In the genomic region with DNA sequence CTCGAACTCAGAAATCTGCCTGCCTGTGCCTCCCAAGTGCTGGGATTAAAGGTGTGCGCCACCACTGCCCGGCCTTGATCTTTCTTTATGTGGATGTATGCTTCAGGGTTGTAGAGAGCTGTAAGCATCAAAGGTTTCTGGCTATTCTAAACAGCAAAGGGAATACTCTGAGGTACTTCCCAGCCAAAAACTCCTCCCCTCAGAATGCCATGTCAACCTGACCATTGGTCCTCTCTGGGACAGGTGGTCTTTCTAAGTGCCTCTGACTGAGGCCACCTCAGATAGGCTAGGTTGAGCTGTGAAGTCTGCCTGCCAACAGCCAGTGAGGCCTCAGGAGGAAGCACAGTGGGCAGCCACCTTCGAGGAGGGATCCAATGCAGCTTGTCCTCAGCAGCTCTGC, we compare ENCODE assay signal across 9 mouse cellular contexts. TPM values are rescaled to one million over a fixed set of nuclear protein-coding genes. Genes with fewer than 3 reads are reported as not detected.
DNase-seq lines count a peak whose midpoint lies in the region; ATAC-seq lines count a peak whose summit lies in the region.
"Had no signal": no experiment of that assay in that cellular context is flagged by ENCODE, and none has a peak within 500 bp of the region (broad histone marks: within the 10 kb centered on the region; RNA-seq: fewer than 3 reads in every experiment).

No protein-coding gene starts in this region.

- ATAC-seq in embryonic facial prominence, embryonic 13.5 days (ENCODE audit: insufficient number of reproducible peaks, insufficient read depth, low FRiP score, low TSS enrichment, low read depth): no peak
- peak; percentile 10; the same call in 1 of the 2 replicates for ATAC-seq in liver, embryonic 15.5 days (ENCODE audit: insufficient read depth)

- intact Hi-C loops in left cerebral cortex, postnatal 36 days (cut with DNase I): no loop called here

- no peak for DNase-seq in heart, embryonic 10.5 days (ENCODE audit: low spot score)
- DNase-seq in heart, postnatal 4 days: no peak
- peak; percentile 52 for DNase-seq in 3T3-L1 (ENCODE audit: low read depth, low spot score)
- DNase-seq in thymus, postnatal 36 days: no peak
- DNase-seq in testis, postnatal 14 days (ENCODE audit: low spot score): no peak
- no peak for DNase-seq in left cerebral cortex, postnatal 36 days (ENCODE audit: low spot score in 2 of 2)

- no peaks in the 10 kb centered on the region for H3K9me3 ChIP-seq in heart, embryonic 10.5 days
- H3K9me3 ChIP-seq in embryonic facial prominence, embryonic 13.5 days: no peaks in the 10 kb centered on the region
- no peaks in the 10 kb centered on the region for H3K9me3 ChIP-seq in liver, embryonic 15.5 days (replicated peaks)
- H3K9me3 ChIP-seq: midbrain, embryonic 12.5 days had no signal

- 79% methylated on average over 4 of the region's 4 CpGs for WGBS in heart, embryonic 10.5 days
- WGBS in embryonic facial prominence, embryonic 13.5 days: 82% methylated on average over 4 of the region's 4 CpGs
- 38% methylated on average over 4 of the region's 4 CpGs for WGBS in liver, embryonic 15.5 days (ENCODE audit: insufficient replicate concordance)

- H3K4me3 ChIP-seq in heart, embryonic 10.5 days: peak overlapping the region; percentile 51
- H3K4me3 ChIP-seq in embryonic facial prominence, embryonic 13.5 days: peak overlapping the region; percentile 36; the same call in 1 of the 2 replicates
- H3K4me3 ChIP-seq in liver, embryonic 15.5 days (replicated peaks): peak overlapping the region; percentile 75

- H3K4me2 ChIP-seq in embryonic facial prominence, embryonic 13.5 days: peak overlapping the region; percentile 55
- H3K4me2 ChIP-seq in liver, embryonic 15.5 days: peak overlapping the region; percentile 76

- H3K27ac ChIP-seq in heart, embryonic 10.5 days: peak overlapping the region; percentile 67; the same call in 1 of the 2 replicates
- no peak overlapping the region for H3K27ac ChIP-seq in embryonic facial prominence, embryonic 13.5 days
- H3K27ac ChIP-seq in liver, embryonic 15.5 days (replicated peaks): peak overlapping the region; percentile 93
- H3K27ac ChIP-seq: midbrain, embryonic 12.5 days had no signal

- peak overlapping the region; percentile 59; the same call in 1 of the 2 replicates for H3K9ac ChIP-seq in embryonic facial prominence, embryonic 13.5 days
- H3K9ac ChIP-seq in liver, embryonic 15.5 days: peak overlapping the region; percentile 69
- H3K9ac ChIP-seq: midbrain, embryonic 12.5 days had no signal

- peaks cover 22% of the 10 kb centered on the region for H3K36me3 ChIP-seq in heart, embryonic 10.5 days
- H3K36me3 ChIP-seq in embryonic facial prominence, embryonic 13.5 days: peaks cover 23% of the 10 kb centered on the region
- peaks cover 23% of the 10 kb centered on the region for H3K36me3 ChIP-seq in liver, embryonic 15.5 days (replicated peaks)

- H3K27me3 ChIP-seq in heart, embryonic 10.5 days (ENCODE audit: insufficient read depth, poor library complexity, severe bottlenecking): no peaks in the 10 kb centered on the region
- no peaks in the 10 kb centered on the region for H3K27me3 ChIP-seq in embryonic facial prominence, embryonic 13.5 days
- H3K27me3 ChIP-seq in liver, embryonic 15.5 days: no peaks in the 10 kb centered on the region
- H3K27me3 ChIP-seq: midbrain, embryonic 12.5 days had no signal

- peaks cover 16% of the 10 kb centered on the region for H3K4me1 ChIP-seq in heart, embryonic 10.5 days
- peaks cover 16% of the 10 kb centered on the region for H3K4me1 ChIP-seq in embryonic facial prominence, embryonic 13.5 days
- peaks cover 56% of the 10 kb centered on the region for H3K4me1 ChIP-seq in liver, embryonic 15.5 days (replicated peaks)

RNA-seq across cellular contexts. Expression of a gene that starts 0.7 kb away (rescaled TPM):
- polyA plus RNA-seq in heart, embryonic 10.5 days (2016; fragmentation: Nextera tagmentation; extraction: Ambion mirVana): 9.4 and 9.8 TPM in 2 replicates
- total RNA-seq in heart, postnatal 4 days (2021): 10 to 100 TPM; 12.0 to 13.1 TPM
- polyA plus RNA-seq in embryonic facial prominence, embryonic 13.5 days (2015; fragmentation: Nextera tagmentation; extraction: Ambion mirVana): 9.1 and 10.9 TPM in 2 replicates
- 29.6 and 30.4 TPM in 2 replicates for polyA plus RNA-seq in liver, embryonic 15.5 days (2015; fragmentation: Nextera tagmentation; extraction: Ambion mirVana)
- total RNA-seq in left cerebral cortex, postnatal 36 days (2021): 1 to 10 TPM; 3.2 to 3.4 TPM

RNA-seq across cellular contexts. Expression of a gene that starts 6.8 kb away (rescaled TPM):
- 311 and 360 TPM in 2 replicates for polyA plus RNA-seq in heart, embryonic 10.5 days (2016; fragmentation: Nextera tagmentation; extraction: Ambion mirVana)
- 10 to 100 TPM; 69.0 to 72.5 TPM for total RNA-seq in heart, postnatal 4 days (2021)
- polyA plus RNA-seq in embryonic facial prominence, embryonic 13.5 days (2015; fragmentation: Nextera tagmentation; extraction: Ambion mirVana): 342 and 404 TPM in 2 replicates
- polyA plus RNA-seq in liver, embryonic 15.5 days (2015; fragmentation: Nextera tagmentation; extraction: Ambion mirVana): 149 and 195 TPM in 2 replicates
- 10 to 100 TPM; 32.6 to 46.9 TPM for total RNA-seq in left cerebral cortex, postnatal 36 days (2021)

RNA-seq across cellular contexts. Expression of a gene that starts 15.9 kb away (rescaled TPM):
- 34.2 and 42.7 TPM in 2 replicates for polyA plus RNA-seq in heart, embryonic 10.5 days (2016; fragmentation: Nextera tagmentation; extraction: Ambion mirVana)
- 10 to 100 TPM; 11.5 to 11.7 TPM for total RNA-seq in heart, postnatal 4 days (2021)
- 14.0 and 16.8 TPM in 2 replicates for polyA plus RNA-seq in embryonic facial prominence, embryonic 13.5 days (2015; fragmentation: Nextera tagmentation; extraction: Ambion mirVana)
- 2.0 and 2.1 TPM in 2 replicates for polyA plus RNA-seq in liver, embryonic 15.5 days (2015; fragmentation: Nextera tagmentation; extraction: Ambion mirVana)
- 100 to 1,000 TPM; 139 to 164 TPM for total RNA-seq in left cerebral cortex, postnatal 36 days (2021)

RNA-seq across cellular contexts. Expression of a gene that starts 17.1 kb away (rescaled TPM):
- polyA plus RNA-seq in heart, embryonic 10.5 days (2016; fragmentation: Nextera tagmentation; extraction: Ambion mirVana): 33.1 and 41.1 TPM in 2 replicates
- 10 to 100 TPM; 59.5 to 60.4 TPM for total RNA-seq in heart, postnatal 4 days (2021)
- polyA plus RNA-seq in embryonic facial prominence, embryonic 13.5 days (2015; fragmentation: Nextera tagmentation; extraction: Ambion mirVana): 34.2 and 37.5 TPM in 2 replicates
- polyA plus RNA-seq in liver, embryonic 15.5 days (2015; fragmentation: Nextera tagmentation; extraction: Ambion mirVana): 10.0 and 10.8 TPM in 2 replicates
- total RNA-seq in left cerebral cortex, postnatal 36 days (2021): 10 to 100 TPM; 33.9 to 36.1 TPM

RNA-seq across cellular contexts. Expression of a gene that starts 23.8 kb away (rescaled TPM):
- polyA plus RNA-seq in heart, embryonic 10.5 days (2016; fragmentation: Nextera tagmentation; extraction: Ambion mirVana): 57.6 and 95.1 TPM in 2 replicates
- 10 to 100 TPM; 50.6 to 52.8 TPM for total RNA-seq in heart, postnatal 4 days (2021)
- polyA plus RNA-seq in embryonic facial prominence, embryonic 13.5 days (2015; fragmentation: Nextera tagmentation; extraction: Ambion mirVana): 5.5 and 8.1 TPM in 2 replicates
- 1.3 and 1.4 TPM in 2 replicates for polyA plus RNA-seq in liver, embryonic 15.5 days (2015; fragmentation: Nextera tagmentation; extraction: Ambion mirVana)
- 1 to 10 TPM; 3.3 to 4.7 TPM for total RNA-seq in left cerebral cortex, postnatal 36 days (2021)
